Mouse (Mus musculus) heart, postnatal 0 days (tissue): ENCODE data around the gene Ripply1.

Source experiments
- CTCF ChIP-seq: IDR thresholded peaks from 2 replicates; pipeline ENCODE4 v1.5.1; 2016; ENCODE audit warnings: antibody characterized with exemption, control low read depth, low read depth
- EP300 ChIP-seq: IDR thresholded peaks from 2 replicates; pipeline ENCODE4 v1.6.1; 2016; ENCODE audit warnings: antibody characterized with exemption, low read depth

GRCm38 (mm10) chrX:139807391-139807790 is 25.2 kb upstream of the Ripply1 start:
- no peak for TF ChIP-seq CTCF
- no peak for TF ChIP-seq EP300
